Mouse (Mus musculus) T-helper 17 cell (primary cell): ENCODE data around the gene Retreg1.

Experiments used
- in situ Hi-C, 2 experiments: fragments of 300-600 bp; cut with MboI, MseI; formaldehyde crosslinking; loops; 1 replicate in 1 of 2; 2 replicates in 1 of 2; pipeline ENCODE4 v1.15.1; 2025; ENCODE audit warnings: high pct_unique_total_duplicates in 2 of 2

Retreg1 gene

GRCm38 (mm10) chr15:25914160-25914559 is 71.2 kb downstream of the Retreg1 start:
- in situ Hi-C loops = loop anchor here in 1 of 2 experiments (25.0 kb wide), 1 partner anchor 652 kb away; no protein-coding TSS in a partner anchor

DNA sequence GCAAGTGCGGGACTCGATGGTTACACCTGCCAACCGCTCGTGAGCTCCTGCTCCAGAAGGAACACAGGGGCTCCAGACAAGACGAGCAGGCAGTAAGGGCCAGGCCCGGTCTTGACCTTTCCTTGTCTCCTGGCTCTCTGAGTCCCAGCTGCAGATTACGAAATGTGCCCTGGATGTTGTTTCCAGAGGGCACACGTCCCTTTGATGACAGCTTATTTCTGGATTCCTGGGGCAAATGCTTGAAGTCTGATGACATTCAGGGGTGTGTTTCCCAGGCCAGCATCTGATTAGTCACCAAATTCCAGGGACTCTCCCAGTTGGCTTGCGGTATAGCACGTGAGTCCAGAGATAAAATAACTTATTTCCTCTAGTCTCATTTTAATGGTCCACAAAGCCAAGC is 72.0 kb downstream of the Retreg1 start:
- in situ Hi-C loops = loop anchor here in 1 of 2 experiments (25.0 kb wide), 1 partner anchor 653 kb away; no protein-coding TSS in a partner anchor

DNA sequence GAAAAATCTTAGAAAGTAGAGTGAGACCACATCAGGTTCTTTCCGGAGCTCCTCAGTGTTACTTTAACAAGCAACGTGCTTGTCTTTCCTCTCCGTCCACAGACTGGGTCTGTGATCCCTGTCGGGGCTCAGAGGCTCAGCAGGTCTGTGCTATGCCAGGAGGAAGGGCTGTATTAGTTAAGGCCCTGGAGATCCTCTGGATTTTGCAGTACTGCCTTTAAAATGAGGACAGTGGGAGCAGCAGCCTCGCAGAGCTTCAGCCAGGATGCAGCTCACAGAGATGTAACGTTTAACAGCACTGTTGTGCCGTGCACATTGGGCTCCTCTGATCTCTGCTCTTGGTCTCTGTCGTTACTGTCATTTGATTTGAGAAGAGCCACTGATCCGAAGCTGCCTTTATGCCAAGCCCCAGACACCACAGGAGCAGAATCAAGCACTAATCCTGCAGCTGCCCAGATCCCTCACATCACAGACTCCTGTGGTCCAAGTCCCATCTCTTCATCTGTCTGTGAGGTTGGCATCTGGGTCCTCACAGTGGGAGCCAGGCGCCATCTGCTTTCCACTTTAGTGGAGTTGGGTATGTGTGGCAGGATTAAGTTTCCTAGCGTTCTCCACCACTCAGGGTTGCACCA is 72.7 kb downstream of the Retreg1 start:
- in situ Hi-C loops = loop anchor here in 1 of 2 experiments (25.0 kb wide), 1 partner anchor 653 kb away; no protein-coding TSS in a partner anchor

DNA sequence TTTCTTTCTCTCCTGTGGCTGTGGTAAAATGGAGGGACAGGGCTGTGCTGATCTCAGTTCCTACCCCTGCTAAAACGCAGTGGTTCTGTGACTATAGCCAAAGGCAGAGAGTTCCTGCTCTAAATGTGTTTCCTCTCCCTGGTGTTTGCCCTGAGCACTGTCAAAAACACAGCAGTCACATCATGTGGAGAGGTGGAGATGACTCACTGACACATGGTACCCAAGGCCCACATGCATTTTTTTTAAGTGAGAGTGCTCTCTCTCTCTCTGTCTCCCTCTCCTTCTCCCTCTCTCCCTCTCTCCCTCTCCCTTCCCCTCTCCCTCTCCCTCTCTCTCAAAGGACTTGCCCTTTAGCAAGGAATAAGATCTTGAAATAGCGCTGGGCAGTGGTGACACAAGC is 73.3 kb downstream of the Retreg1 start:
- in situ Hi-C loops = loop anchor here in 1 of 2 experiments (25.0 kb wide), 1 partner anchor 654 kb away; no protein-coding TSS in a partner anchor

GRCm38 (mm10) chr15:25918641-25919040 is 75.7 kb downstream of the Retreg1 start:
- in situ Hi-C loops = loop anchor here in 1 of 2 experiments (25.0 kb wide), 1 partner anchor 656 kb away; no protein-coding TSS in a partner anchor

- in situ Hi-C loops = loop anchor here in 1 of 2 experiments (25.0 kb wide), 1 partner anchor 658 kb away; no protein-coding TSS in a partner anchor
Measured at GRCm38 (mm10) chr15:25919995-25920394, 77.0 kb downstream of the Retreg1 start.

- in situ Hi-C loops = loop anchor here in 1 of 2 experiments (25.0 kb wide), 1 partner anchor 659 kb away; no protein-coding TSS in a partner anchor
Measured at GRCm38 (mm10) chr15:25920886-25921285, 77.9 kb downstream of the Retreg1 start.

DNA sequence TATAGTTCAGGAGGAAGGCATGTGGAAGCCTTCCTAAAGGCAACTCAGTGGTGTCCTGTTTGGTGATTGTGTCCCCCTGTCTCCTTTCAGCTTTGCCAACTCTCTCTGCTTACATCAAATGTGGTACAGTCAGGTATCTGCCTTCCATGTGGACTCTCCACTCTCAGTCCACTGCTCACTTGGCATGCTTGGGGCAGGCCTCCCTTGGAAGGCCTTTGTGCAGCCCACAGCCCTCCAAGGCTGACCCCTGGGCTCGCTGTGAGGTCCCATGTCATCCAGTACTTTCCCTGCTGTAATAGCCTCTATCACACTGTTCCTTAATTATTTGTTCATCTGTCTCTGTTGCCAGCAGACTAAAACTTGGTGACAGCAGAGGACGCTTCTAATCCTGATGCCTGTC is 79.0 kb downstream of the Retreg1 start:
- in situ Hi-C loops = loop anchor here in 1 of 2 experiments (25.0 kb wide), 1 partner anchor 660 kb away; no protein-coding TSS in a partner anchor

DNA sequence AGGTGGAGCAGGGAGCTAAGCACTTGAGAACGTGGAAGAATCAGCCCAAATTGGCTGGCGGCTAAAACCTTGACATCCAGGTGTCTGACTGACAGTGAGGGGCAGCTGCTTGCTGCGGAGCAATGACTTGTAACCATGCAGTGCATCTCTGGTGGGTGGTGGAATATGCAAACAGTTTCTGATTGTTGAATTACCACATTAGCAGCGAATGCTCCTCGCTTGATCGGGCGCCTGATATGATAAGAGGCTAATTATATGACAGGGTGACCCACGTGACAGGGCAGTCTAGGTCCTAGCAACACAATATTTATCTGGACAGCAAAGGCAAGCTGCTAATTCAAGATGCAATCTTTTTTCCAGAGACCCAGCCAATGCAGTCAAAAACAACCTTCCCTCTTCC is 80.9 kb downstream of the Retreg1 start:
- in situ Hi-C loops = loop anchor here in 1 of 2 experiments (25.0 kb wide), 1 partner anchor 662 kb away; no protein-coding TSS in a partner anchor

GRCm38 (mm10) chr15:25926171-25926570 is 83.2 kb downstream of the Retreg1 start:
- in situ Hi-C loops = loop anchor here in 1 of 2 experiments (5.0 kb wide), 1 partner anchor 114 kb away; no protein-coding TSS in a partner anchor

GRCm38 (mm10) chr15:25927106-25927505 is 84.1 kb downstream of the Retreg1 start:
- in situ Hi-C loops = loop anchor here in 1 of 2 experiments (5.0 kb wide), 1 partner anchor 115 kb away; no protein-coding TSS in a partner anchor

DNA sequence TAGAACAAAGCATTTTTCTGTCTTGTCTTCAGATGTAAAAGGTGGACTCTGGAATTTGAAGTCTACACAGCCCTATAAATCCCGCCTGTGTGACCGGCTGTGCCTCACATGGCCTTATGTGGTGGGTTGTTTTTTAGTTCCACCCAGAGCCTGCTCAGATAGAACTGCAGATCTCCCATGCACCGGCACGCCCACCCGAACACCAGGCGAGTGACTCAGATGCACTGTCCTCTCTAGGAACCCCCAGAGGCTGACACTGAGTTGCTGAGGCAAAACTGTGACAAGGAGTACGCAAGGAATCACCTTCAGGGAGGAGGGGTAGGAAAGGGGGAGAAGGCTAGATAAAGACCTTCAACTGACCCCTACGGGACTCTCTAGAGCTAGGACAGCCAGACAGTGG is 85.0 kb downstream of the Retreg1 start:
- in situ Hi-C loops = loop anchor here in 1 of 2 experiments (5.0 kb wide), 1 partner anchor 116 kb away; no protein-coding TSS in a partner anchor

- in situ Hi-C loops = loop anchor here in 1 of 2 experiments (5.0 kb wide), 1 partner anchor 117 kb away; no protein-coding TSS in a partner anchor
Measured at GRCm38 (mm10) chr15:25928831-25929230, 85.9 kb downstream of the Retreg1 start.

GRCm38 (mm10) chr15:25929518-25929917 is 86.5 kb downstream of the Retreg1 start:
- in situ Hi-C loops = loop anchor here in 1 of 2 experiments (5.0 kb wide), 1 partner anchor 117 kb away; no protein-coding TSS in a partner anchor

- in situ Hi-C loops = loop anchor here in 1 of 2 experiments (5.0 kb wide), 1 partner anchor 118 kb away; no protein-coding TSS in a partner anchor
Measured at GRCm38 (mm10) chr15:25929936-25930335, 87.0 kb downstream of the Retreg1 start.

DNA sequence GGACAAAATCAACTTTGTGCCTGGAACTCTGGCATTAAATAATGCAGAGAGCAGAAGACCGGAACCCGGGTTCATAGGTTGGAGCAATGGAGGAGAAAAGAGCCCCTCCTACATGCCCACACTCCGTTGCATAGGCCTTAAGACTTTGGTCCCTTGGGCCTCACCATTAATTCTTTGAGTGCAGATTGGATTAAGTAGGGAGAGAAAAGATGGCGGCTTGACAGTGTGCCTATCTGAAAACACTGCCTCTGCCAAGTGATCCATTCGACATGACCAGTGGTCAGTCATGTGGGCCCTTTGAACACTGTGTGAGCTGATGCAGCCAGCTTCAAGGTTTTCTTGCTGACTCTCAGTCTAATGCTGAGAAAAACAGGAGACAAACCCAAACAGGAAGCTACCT is 87.7 kb downstream of the Retreg1 start:
- in situ Hi-C loops = no loop called here

DNA sequence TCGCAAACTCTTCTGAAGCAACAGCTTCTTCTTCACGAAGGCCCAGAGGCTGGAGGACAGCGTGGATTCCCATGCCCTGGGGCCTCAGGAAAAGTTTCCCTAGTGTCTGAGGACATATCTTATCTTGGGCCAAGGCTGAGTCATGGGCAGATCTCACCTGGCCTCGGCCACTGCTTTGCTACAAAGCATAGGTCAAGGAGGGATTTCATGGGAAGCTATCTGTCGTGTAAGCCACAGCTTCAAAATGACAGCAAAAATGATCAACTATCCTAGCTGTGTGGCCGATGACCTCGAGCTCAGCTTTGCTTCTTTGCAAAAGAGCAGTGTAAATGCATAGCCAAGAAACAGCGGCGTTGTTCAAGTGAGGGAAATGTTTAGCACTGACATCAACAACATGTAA is 89.5 kb downstream of the Retreg1 start:
- in situ Hi-C loops = no loop called here

- in situ Hi-C loops = no loop called here
Measured at GRCm38 (mm10) chr15:25932937-25933684, 90.1 kb downstream of the Retreg1 start.

DNA sequence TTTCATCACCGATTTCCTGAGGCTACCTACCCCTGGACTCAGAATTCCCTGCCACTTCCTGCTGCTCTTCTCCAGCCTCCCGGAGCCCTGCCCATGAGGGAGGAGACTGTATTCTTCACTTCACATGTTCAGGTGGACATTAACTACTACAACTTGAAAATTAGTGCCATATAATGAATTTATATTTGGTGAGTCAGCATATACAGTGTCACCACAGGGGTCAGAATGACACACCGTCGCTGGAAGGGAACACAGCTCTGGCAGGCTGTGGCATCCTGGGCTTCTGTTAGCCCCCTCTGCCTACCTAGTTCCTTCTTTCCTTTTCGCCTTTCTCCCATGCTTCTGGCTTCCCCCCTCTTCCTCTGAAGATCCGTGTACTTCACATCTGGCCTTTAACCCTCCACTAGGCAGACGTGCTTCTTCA is 90.7 kb downstream of the Retreg1 start:
- in situ Hi-C loops = no loop called here

- in situ Hi-C loops = no loop called here
Measured at GRCm38 (mm10) chr15:25934411-25934810, 91.4 kb downstream of the Retreg1 start.

DNA sequence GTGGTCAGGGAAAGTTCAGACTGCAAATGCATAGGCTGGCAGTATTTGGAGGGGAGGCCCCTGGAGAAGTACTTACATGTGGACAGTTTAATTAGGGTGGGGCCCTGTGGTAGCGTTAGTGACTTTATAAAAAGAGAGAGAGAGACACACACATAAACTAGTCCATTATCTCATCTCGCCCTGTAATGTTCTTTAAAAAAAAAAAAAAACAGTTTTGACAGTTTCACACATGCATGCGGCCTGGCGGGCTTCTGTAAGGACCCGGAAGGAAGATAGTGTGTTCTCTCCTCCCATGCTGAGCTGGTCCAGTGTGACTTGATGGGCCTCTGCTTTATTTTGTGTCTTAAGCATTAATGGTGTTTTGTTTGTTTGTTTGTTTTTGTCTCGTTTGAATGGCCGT is 95.5 kb downstream of the Retreg1 start:
- in situ Hi-C loops = no loop called here
